17 mouse cellular contexts compared by ENCODE assay signal in the genomic region with DNA sequence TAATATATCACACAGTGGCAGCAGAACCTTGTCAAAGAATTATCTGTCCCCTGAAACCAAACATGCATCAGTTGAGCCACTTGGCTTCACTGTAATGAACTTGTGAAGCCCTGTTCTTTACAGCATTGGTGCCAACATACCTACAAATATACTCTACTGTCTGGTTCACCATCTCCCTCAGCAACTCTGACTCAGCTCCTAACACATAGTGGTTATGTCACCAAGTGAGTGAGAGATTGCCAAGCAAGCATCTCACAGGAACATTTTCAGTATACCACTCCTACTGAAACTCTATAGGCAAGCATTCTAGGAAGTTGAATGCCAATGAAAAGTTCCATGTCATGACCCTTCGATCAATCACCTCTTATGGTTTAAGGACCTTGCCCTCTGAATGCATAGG.
"Had no signal": no experiment of that assay in that cellular context is flagged by ENCODE, and none has a peak within 500 bp of the region (broad histone marks: within the 10 kb centered on the region; RNA-seq: fewer than 3 reads in every experiment).

No protein-coding gene starts in this region.

- H3K4me1 ChIP-seq: lung, embryonic 15.5 days; midbrain, embryonic 13.5 days; midbrain, embryonic 15.5 days; neural tube, embryonic 12.5 days; stomach, embryonic 15.5 days had no signal

- H3K4me3 ChIP-seq: lung, embryonic 15.5 days; megakaryocyte, embryonic 14.5 days; midbrain, embryonic 13.5 days; midbrain, embryonic 15.5 days; neural tube, embryonic 12.5 days; stomach, embryonic 15.5 days had no signal

- DNase-seq: liver, postnatal 0 days; lung, adult 2 months; lung, postnatal 14 days; lung, postnatal 36 days; right cerebral cortex, postnatal 14 days; thymus, adult 18-20 months; thymus, postnatal 14 days; thymus, postnatal 36 days had no signal

- H3K36me3 ChIP-seq: lung, embryonic 15.5 days; midbrain, embryonic 13.5 days; midbrain, embryonic 15.5 days; neural tube, embryonic 12.5 days; stomach, embryonic 15.5 days had no signal

- ATAC-seq: liver, postnatal 0 days; lung, postnatal 0 days; midbrain, embryonic 13.5 days; midbrain, embryonic 15.5 days had no signal

- H3K9ac ChIP-seq: liver, postnatal 0 days; lung, embryonic 15.5 days; midbrain, embryonic 13.5 days; midbrain, embryonic 15.5 days; neural tube, embryonic 12.5 days; stomach, embryonic 15.5 days had no signal

- H3K27ac ChIP-seq: lung, embryonic 15.5 days; macrophage; midbrain, embryonic 13.5 days; midbrain, embryonic 15.5 days; neural tube, embryonic 12.5 days; stomach, embryonic 15.5 days; stomach, postnatal 0 days had no signal

- H3K27me3 ChIP-seq: lung, embryonic 15.5 days; megakaryocyte, embryonic 14.5 days; midbrain, embryonic 13.5 days; midbrain, embryonic 15.5 days; neural tube, embryonic 12.5 days; stomach, embryonic 15.5 days had no signal
